Mouse (Mus musculus) hindbrain, embryonic 14.5 days (tissue): ENCODE results near the gene Mrpl3. TPM values are rescaled to one million over a fixed set of nuclear protein-coding genes. Genes with fewer than 3 reads are reported as not detected.
"Not testable (repeated sequence)": the region's sequence is repeated elsewhere in the genome, so short reads cannot be mapped to it uniquely, and the experiment has no call there.

Experiments
- ATAC-seq: fragments of 200-750 bp; cut with Nextera tagmentation; 2 replicates; pipeline ENCODE4 v1.8.0; 2017; ENCODE audit warnings: moderate number of reproducible peaks, mild to moderate bottlenecking, moderate TSS enrichment, moderate library complexity; ENCODE audit not compliant: low FRiP score
- DNase-seq: peaks from one replicate; pipeline ENCODE4 v3.0.0-alpha.2; 2015; ENCODE audit warnings: low spot score
- H3K27ac ChIP-seq: fragments of 300-500 bp; sonication (generic); 2 replicates; pipeline ENCODE4 v1.5.1; 2014; ENCODE audit warnings: mild to moderate bottlenecking, moderate library complexity
- H3K27me3 ChIP-seq: fragments of 300-500 bp; sonication (generic); 2 replicates; pipeline ENCODE4 v1.6.1; 2014; ENCODE audit warnings: mild to moderate bottlenecking, low read length, mixed read lengths; ENCODE audit not compliant: control insufficient read depth, insufficient read depth
- H3K36me3 ChIP-seq: fragments of 300-500 bp; sonication (generic); replicated peaks from 2 replicates; pipeline ENCODE4 v1.6.1; 2014; ENCODE audit not compliant: control insufficient read depth, insufficient read depth
- H3K4me1 ChIP-seq: fragments of 300-500 bp; sonication (generic); replicated peaks from 2 replicates; pipeline ENCODE4 v1.6.1; 2014; ENCODE audit warnings: antibody characterized with exemption, low read length, mixed read lengths; ENCODE audit not compliant: control insufficient read depth, insufficient read depth
- H3K4me2 ChIP-seq: fragments of 300-500 bp; sonication (generic); replicated peaks from 2 replicates; pipeline ENCODE4 v1.6.1; 2014; ENCODE audit warnings: mild to moderate bottlenecking, moderate library complexity
- H3K4me3 ChIP-seq: fragments of 300-500 bp; sonication (generic); replicated peaks from 2 replicates; pipeline ENCODE4 v1.5.1; 2014; ENCODE audit warnings: mild to moderate bottlenecking, low read length
- H3K9ac ChIP-seq: fragments of 300-500 bp; sonication (generic); 2 replicates; pipeline ENCODE4 v1.6.1; 2014
- H3K9me3 ChIP-seq: fragments of 300-500 bp; sonication (generic); 2 replicates; pipeline ENCODE4 v1.6.1; 2016; ENCODE audit warnings: low read length; ENCODE audit not compliant: control insufficient read depth
- WGBS: fragments of 180-500 bp; shearing (Covaris S2); extraction: QIAGEN DNeasy Blood & Tissue Kit; methylation state at CpG from one replicate; pipeline ENCODE4 v1.1.7; 2014; 5-methylcytosine and 5-hydroxymethylcytosine counted together
- polyA plus RNA-seq: library from polyadenylated mRNA; unstranded; fragments of >200 nt; fragmentation: Nextera tagmentation; extraction: Ambion mirVana; gene quantifications from 2 replicates; pipeline ENCODE4 v1.2.1, GENCODE M21; 2014

Mrpl3 gene
- polyA plus RNA-seq, 1 experiment from 2014 or later, result 91.2 TPM

GRCm38 (mm10) chr9:105101911-105102310 is 48.9 kb downstream of the Mrpl3 start:
- H3K4me2 ChIP-seq, result no peak overlapping the region
- no peaks in the 10 kb centered on the region for H3K4me1 ChIP-seq
- H3K27me3 ChIP-seq, result no peaks in the 10 kb centered on the region
- no peak overlapping the region for H3K27ac ChIP-seq
- no peak for DNase-seq
- no peak for ATAC-seq
- no peaks in the 10 kb centered on the region for H3K9me3 ChIP-seq
- H3K36me3 ChIP-seq, result no peaks in the 10 kb centered on the region
- no peak overlapping the region for H3K9ac ChIP-seq
- no peak overlapping the region for H3K4me3 ChIP-seq
- WGBS, result 68% methylated on average over 1 of the region's 1 CpGs

GRCm38 (mm10) chr9:105103893-105104292 is 50.9 kb downstream of the Mrpl3 start:
- no peak overlapping the region for H3K9ac ChIP-seq
- H3K4me2 ChIP-seq, result no peak overlapping the region
- H3K4me3 ChIP-seq, result no peak overlapping the region
- no peaks in the 10 kb centered on the region for H3K27me3 ChIP-seq
- H3K9me3 ChIP-seq, result 0 out of 2 replicates have a peak, but pooled peaks cover 3% of the 10 kb centered on the region
- no peak for DNase-seq
- no peak for ATAC-seq
- H3K4me1 ChIP-seq, result no peaks in the 10 kb centered on the region
- no peaks in the 10 kb centered on the region for H3K36me3 ChIP-seq
- H3K27ac ChIP-seq, result no peak overlapping the region
- WGBS, result 69% methylated on average over 5 of the region's 5 CpGs

GRCm38 (mm10) chr9:105125206-105125605 is 72.2 kb downstream of the Mrpl3 start:
- H3K9me3 ChIP-seq, H3K27ac ChIP-seq, H3K4me3 ChIP-seq, H3K4me1 ChIP-seq, H3K27me3 ChIP-seq, H3K4me2 ChIP-seq, H3K36me3 ChIP-seq, ATAC-seq, H3K9ac ChIP-seq, DNase-seq: not testable (repeated sequence)
- WGBS, result 85% methylated on average over 3 of the region's 3 CpGs

Other genes starting within 250 kb of the Mrpl3 start
- gene Nudt16, start 78.6 kb downstream of the Mrpl3 start, polyA plus RNA-seq, result 26.7 and 26.8 TPM in 2 replicates
- not detected in 2 replicates for gene 1700080E11Rik, start 91.9 kb downstream of the Mrpl3 start, polyA plus RNA-seq